Mouse (Mus musculus) 416B (cell line): ENCODE measurements around the gene Ewsr1.

Experiments used
- DNase-seq: peaks from one replicate; pipeline ENCODE4 v3.0.0; 2011; ENCODE audit warnings: low read depth

Gene Ewsr1

DNA sequence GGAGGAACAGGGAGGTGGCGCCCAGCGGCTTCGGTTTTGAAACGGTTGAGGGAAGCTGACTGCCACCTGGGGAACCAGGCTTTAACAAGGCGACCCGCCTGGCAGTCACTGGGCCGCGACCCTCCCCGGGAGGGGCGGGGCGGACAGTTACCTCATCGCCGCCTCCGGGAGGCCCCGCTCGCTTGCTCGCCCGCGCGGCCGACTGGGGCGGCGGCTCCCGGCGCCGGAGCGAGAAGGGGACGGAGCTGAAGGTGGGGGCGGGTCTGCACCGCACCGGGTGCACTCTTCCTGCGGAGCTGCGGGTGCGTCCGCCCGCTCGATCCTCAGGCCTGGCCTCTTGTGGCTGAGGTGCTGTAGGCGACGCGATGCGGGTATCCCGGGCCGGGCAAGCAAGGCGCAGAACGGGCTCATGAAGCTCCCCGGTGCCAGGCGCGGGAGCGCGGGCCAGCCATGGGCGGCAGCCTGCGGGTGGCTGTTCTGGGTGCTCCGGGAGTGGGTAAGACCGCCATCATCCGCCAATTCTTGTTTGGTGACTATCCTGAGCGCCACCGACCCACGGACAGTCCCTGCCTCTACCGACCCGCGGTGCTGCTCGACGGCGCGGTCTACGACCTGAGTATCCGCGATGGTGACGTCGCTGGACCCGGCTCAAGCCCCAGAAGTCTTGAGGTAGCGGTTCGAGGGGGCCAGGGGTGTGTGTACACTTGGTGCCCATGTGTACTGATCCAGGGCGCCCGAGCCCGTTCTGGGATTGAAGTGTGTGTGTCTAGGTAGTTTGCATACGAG, 41.0 kb downstream of the Ewsr1 start, which contains the start of gene Rasl10a:
TSS of gene Rasl10a (plus strand) at position 273 of the 786 bp plus-strand sequence.
- no peak for DNase-seq

DNA sequence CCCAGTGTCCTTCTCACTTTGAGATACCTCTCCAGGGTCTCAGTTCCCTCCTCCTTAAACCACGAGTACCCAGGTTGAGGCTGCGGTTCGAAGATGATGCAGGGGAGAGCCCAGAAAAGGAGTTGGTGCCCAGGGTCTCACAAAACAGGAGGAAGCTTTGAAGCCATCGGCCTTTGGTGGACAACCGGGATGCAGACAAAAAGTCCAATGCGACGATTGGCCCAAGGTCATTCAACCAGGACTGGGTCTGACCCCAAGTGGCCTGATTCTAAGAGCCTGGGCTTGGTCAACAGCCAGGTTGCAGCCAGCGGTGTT, 41.6 kb downstream of the Ewsr1 start:
- no peak for DNase-seq

DNA sequence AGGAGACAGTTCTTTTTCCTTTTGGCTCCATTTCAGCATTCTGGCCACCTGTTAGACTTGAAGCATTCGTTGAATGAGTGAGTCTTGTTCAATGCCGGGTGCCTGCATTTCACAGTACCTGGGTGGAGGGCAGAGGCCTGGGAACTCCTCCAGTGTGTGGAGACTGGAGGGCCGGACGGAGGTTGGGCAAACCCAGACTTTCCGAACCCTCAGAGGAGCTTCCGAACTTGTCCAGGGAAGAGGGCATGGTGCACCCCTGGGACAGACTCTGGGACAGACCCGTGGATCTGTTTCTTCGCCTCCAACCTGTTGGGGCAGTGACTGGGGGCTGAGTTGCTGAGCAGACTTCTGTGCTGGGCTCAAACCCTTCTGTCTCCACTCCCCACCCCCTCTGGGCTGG, 42.0 kb downstream of the Ewsr1 start:
- no peak for DNase-seq

DNA sequence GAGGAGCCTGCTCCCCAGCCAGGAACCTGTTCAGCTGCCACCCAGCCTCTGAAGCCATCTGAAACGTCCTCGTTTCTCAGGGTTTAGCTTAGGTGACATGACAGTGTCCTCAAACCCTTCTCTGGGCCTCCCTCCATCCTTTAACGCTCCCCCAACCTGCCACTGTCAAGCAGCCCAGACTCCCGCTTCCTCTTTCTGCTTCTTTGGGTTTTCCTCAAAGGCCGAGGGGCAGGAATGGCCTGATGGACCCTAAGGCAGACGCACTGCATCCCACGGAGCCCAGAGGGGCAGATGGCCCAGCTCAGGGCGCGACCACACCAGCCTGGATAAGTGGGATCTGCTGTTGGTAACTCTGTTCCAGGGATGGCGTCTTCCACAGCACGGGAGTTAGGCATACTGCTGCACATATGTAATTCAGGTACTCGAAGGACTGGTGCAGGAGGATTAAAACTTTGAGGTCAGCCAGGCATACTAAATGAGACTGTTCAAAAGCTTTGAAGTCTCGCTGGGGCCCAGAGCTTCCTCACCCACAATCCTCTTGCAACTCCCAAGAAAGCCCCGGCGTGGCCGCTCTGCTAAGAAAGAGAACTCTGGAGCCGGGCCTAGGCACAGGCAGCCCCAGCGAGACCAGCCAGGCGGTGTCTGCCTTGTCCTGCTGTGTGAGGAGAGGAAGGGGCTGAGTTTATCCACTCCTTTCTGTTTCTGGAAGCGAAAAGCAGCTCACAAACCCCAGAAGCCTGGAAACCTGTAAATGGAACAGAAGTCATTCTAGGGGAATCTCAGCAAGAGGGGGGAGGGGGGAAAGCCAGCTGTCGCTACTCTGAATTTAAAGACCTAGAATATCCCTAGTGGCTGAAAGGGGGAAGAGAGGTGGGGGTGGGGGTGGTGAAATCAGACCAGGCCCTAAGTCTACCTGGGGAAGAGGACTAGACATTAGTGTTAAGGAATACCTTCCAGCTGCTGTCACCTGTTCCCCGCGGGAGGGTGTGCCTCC, 42.8 kb downstream of the Ewsr1 start:
- DNase-seq: no peak

DNA sequence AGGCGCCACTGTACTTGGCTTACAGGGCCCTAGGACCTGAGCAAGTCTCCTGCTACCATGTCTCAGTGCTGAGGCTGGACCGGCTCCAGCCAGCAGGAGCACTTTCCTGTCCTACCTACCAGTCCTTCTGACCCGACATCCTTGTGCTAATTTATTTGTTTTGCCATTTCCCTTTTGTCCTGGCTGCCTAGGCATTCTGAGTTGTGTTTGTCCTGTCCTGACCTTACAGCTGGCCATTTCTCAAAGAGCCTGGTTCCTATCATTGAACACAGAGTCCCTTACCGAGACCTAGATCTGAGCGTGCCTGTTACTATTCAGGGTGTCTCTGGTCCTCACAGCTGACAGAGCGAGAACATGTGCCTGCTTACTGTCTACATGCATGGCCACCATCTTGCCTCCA, 44.2 kb downstream of the Ewsr1 start:
- DNase-seq: no peak

DNA sequence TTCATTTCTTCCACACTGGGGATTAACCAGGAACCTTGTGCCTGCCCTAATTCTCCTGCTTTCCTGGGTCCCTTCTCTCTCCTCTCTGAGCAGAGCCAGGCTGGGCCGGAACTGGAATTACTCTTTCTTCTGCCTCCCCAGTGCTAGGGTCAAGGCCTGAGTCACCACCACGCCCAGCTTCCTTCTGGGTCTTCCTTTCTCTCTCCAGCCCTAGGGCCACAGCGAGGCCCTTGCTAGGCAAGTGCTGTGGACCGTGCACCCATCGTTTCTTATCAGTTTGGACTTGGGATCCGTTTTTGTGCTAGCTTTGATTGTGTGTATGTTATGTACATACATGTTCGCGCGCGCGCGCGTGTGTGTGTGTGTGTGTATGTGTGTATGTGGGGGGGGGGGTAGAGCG, 44.9 kb downstream of the Ewsr1 start:
- peak; percentile 55 for DNase-seq

DNA sequence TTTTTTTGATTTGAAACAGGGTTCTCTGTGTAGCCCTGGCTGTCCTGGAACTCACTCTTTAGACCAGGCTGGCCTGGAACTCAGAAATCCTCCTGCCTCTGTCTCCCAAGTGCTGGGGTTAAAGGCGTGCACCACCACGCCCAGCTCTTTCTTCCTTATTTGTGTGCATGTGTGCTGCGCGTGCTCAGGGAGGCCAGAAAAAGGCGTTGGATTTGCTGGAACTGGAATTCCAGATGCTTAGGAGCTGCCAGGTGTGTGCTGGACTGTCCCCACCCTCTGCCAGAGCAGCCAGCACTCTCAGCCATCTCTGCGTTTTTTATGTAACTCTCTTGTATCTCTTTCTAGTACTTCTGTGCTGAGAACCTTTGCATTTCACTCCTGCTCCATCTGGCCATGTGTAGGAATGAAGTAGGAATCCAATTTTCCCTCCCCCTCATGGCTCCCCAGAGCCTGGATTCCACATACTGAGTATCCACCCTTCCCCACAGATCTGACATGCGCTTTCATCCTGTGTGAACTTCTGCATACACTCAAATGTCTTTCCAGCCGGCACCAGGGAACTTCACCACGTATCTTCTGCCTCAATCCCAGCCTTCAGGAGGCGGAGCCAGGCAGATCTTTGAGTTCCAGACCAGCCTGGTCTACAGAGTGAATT, 46.7 kb downstream of the Ewsr1 start:
- DNase-seq: no peak

DNA sequence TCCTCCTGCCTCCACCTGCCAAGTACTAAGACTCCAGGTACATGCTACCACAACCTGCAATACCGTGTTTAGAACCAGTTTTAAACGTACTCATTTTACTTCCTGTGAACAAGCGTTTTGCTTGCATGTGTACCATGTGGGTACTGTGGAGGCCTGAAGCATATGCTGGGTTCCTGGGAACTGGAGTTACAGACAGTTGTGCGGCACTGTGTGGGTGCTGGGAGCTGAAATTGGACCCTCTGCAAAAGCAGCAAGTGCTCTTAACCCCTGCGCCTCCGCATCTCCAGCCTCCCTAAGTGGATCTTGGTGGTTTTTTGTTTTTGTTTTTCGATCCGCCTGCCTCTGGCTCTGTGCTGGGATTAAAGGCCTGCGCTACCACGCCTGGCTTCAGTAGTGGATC, 47.4 kb downstream of the Ewsr1 start:
- no peak for DNase-seq

DNA sequence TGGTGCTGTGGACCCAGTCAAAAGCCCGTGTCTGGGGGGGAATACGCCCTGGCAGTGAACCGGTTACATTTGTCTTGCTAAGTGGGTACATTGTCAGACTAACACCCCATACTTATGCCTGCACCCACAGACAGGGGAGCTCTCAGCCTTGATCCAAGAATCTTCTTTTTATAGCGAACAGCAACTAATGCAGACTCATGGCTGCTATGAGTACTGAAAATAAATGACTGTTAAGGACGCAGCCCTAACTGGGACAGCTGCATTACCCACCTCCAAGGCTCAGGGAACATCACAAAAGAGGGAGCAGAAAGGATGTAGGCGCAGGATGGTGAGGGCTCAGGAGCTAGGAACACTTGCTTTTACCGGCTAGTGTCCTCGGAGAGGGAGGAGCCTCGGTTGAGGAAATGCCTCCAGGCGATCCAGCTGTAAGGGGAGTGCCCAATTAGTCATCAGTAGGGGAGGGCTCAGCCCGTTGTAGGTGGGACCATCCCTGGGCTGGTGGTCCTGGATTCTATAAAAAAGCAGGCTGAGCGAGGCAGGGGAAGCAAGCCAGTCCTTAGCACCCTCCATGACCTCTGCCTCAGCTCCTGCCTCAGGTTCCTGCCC, 52.6 kb downstream of the Ewsr1 start:
- no peak for DNase-seq

DNA sequence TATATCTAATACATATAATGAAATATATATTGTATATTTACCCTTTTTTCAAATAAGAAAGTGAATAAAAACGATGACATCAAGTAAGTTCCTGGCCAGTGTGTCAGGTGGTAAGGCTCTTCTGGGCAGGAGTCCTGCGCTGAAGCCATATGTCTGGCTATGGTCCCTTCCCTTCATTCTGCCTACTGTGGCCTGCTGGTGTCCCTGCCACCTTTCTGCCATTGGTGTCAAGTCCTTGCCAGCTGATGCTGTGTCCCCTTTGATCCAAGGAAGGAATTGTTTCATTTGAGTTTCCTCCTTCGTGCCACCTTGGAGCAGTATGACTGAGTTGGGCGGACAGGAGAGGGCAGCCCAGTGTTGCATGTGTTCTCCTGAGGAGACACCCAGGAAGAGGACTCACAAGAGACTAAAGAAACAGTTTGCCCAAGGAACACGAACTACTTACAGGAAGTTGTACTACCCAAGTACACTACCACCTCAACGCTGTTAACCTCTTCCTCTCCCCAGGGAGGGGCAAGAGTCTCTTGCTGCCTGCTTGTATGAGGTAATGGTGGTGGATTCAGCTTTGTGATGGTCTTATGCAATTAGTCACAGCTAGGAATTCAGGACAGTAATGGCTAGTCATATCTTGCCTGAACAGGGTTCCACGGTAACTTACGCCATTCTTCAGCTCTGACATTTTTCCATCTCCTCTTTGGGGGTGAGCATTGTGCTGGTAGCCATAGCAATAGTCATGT, 56.3 kb downstream of the Ewsr1 start:
- DNase-seq: peak; percentile 70

DNA sequence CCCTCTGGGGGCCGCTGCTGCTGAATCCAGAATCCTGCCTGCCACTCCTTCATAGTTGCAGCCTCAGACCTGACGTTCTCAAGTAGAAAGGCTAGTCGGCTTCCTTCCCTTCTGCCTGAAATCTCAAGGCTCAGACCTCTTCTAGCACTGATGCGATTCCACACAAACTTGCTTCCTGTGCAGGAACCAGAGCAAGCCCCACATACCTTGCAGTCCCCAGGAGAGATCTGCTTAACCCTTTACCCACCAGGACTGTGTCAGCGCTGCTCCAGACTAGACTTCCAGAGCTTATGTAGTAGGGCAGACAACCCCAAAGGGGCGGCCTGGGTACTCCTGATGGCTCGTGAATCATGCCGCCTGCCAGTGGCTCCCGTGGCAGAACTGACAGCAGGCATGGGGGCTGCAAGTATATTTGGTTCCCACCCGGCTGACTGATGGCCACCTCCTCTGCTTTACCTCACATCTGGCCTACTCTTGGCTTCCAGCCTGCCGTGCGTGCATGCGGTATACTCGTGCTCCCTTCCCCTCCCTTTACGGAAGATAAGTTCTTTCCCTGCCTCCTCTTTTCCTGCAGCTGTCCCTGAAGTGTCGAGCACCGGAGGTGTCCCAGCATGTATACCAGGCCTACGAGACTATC, 57.8 kb downstream of the Ewsr1 start:
- no peak for DNase-seq

DNA sequence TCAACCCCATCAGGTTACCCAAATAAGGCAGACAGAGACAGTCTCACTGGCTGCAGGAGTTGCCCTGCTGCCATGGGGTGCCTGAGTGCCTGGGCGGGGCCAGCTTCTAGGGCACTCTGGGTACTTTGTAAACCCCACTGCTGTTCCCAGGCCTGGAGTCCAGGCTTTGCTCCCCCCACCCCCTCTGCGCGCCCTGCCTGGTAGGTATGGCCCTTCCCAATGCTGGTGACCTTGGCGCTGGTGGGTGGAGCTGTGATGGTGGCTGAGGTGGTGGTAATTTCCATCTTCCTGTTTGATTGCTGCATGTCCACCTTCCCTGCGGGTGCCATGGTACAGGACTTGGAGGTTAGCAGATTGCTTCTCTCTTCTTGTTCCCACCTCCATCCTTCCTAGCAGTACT, 58.5 kb downstream of the Ewsr1 start:
- DNase-seq: no peak

DNA sequence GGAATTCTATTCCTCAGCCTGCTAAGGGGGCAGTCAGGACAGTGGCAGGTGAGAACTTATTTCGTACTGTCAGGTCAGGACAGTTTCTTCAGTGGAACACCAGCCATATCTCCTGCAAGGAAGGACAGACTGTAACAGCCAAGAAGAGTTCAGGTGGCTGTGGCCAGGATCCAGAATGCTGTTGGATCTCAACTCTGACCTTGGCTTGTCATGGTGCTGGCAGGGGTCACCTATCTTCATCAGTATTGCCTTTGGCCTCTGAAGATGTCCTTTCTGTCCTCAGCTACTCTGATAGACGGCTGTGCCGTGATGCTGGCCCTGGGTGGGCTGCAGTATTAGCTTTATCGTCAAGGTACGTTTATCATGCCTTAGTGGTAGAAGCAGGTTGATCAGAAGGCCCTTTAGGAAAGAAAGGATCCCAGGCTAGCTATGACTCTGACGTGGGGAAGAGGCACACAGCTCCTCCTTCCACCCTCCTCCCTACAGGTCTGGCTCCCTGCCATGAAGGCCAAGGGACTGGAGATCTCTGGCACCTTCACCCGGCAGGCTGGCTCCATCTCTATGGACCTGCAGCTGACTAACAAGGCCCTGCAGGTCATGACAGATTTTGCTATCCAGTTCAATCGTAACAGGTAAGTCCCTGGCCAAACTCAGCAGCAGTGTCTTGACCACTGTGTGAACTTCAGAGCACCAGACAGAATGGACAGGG, 61.8 kb downstream of the Ewsr1 start:
- no peak for DNase-seq

DNA sequence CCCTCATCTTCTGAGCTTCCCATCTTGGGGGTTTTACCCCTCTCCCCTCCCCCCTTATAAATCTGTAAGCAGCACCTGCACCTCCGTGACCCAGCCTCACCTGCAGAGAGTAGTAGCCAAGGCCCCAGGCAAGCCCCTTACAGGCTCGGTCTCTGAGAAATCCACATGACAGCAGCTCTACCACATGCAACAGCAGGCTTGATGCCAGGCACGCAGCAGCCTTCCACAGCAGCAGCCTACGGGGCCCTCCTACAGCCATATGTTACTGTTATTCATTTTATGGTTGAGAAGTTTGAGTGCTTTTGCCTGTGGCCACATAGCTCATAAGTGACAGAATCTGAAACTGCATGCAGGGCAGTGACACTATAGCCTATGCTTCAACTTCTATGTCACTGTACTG, 63.6 kb downstream of the Ewsr1 start:
- DNase-seq: no peak

DNA sequence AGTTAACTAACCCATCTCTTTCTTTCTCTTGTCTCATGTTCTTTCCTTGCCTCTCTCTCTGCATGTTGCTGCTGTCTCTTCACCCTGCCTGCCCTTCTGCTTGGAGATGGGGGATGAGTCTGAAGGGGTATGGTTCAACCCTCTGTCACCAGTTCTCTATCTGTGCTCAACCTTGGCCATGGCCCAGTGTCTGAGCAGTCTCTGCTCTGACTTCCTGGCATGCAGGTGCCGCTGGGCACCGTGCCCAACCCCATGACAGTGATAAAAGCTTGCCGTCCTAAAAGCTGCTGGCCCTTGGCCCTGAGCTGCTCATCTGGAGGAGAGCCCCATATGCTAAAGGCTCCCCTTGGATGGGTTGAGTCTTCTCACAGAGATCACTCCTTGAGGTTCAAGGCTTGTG, 65.9 kb downstream of the Ewsr1 start:
- DNase-seq: peak; percentile 28

DNA sequence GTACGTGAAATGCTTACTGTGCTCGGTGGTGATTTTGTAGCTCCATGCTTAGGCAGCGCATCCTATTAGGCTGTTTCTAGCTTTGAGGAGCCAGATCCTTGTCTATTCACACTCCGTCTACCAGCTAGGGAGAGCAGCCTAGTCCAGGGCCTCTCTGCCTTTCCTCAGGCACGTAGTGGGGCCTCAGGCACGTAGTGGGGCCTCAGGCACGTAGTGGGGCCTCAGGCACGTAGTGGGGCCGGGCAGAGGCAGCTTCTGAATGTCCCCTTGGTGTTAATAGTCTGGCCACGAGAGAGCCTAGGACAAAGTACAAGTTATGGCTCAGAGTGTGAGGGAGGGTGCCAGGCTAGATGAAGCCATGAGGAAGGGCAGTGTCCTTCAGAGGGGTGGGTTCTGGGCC, 66.4 kb downstream of the Ewsr1 start:
- no peak for DNase-seq

DNA sequence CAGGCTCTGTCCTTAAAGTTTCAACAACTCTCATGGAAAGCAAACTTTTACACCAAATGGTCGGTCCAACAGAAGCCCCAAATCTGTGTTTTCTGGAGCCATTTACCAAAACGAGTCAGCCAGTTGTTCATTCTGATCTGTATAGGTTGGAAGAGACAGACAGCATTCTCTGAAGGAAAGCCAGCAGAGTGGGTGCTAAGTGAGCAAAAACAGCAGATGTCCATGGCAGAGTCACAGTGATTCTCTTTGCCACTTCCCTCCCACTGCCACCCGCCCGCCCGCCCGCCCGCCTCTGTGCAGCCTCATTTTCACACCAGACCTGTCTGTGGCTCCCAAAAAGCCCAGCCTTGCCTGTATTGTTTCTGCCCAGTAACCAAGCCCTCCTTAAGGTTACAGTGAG, 70.8 kb downstream of the Ewsr1 start:
- DNase-seq: no peak

DNA sequence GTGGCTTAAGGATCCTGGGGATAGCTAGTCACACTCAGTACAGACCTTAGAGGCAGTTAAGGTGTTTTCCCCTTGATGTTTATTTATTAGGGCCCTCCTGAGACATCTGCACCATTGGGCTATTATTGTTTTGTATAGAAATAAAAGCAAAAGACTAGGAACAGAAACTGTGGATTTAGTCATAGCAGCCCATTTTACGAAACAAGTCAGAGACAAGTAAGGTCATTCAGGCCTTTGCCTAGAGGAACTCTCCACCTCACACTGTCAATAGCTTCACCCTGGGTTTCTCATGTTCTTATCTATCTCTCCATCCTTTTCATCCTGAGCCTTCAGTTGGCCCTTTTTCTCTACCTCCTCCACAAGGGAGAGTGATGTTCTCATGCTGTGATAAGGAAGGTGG, 74.0 kb downstream of the Ewsr1 start:
- no peak for DNase-seq
